Mouse (Mus musculus) ovary, adult 18-20 months (tissue): ENCODE measurements around the gene Smarca1.

Experiments used
- DNase-seq: peaks from one replicate; pipeline ENCODE4 v3.0.0; 2022; ENCODE audit warnings: low spot score, mixed read lengths

Gene Smarca1

DNA sequence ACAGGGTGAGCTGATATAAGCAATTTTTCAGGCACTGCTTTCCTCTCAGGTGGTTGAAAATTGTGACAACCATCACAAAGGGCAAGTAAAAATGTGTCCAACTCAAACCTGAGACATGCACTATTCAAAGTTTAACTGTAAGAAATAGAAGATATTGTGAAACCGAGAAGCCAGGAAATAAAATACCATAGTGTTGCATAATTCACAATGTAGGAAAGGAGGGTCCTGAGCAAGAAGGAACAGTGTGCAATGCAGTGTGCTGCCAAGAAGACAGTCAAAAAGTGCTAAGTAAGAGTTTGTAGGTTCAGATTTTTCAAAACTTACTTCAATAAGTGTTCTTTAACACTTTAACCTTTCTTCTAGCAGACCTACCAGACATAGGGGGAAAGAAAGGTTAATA lies 128.3 kb downstream of the Smarca1 start:
- no peak for DNase-seq

DNA sequence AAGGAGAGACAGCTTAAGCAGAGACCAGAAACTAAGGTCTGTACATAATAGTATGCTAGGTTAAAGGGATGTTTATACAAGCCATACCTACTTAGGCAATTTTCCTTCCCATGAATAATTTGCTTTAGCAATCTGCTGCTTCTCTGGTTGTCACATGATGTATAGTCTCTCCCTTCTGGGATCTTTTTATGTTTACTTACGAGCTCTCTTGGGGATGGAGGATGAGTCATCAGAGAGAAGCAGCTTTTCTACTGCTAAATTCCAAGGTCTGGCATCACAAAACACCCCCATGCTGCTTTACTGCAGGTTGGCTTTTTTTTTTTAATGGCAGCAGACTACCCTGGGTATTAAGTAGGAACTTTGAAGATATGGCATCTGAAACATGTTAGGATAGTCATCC lies 132.6 kb downstream of the Smarca1 start:
- DNase-seq: no peak
